Comparison of ENCODE assay signal across 8 mouse cellular contexts in the genomic region with DNA sequence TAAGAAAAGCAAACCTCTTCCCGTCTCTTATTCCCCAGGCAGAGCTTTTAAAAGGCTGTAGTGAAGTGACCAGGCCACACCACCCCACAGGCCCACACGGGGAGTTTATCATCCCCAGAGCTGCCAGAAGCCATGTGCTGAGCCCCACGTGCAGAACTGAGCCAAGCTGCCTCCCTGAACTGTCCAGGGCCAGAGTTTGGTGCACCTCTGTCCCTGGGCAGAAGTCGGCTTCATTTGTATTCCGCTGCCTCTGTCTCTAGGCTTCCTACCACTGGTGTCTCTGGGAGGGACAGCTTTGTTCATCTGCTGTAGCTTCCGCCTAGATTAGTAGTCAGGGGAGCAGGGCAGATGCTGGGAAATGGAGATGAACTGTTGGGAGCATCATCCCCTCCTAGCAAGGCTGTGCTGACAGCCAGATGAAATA.
DNase-seq lines count a peak whose midpoint lies in the region; ATAC-seq lines count a peak whose summit lies in the region.

No protein-coding gene starts in this region.

- peaks cover 24% of the 10 kb centered on the region for H3K36me3 ChIP-seq in kidney, embryonic 15.5 days
- H3K36me3 ChIP-seq in embryonic facial prominence, embryonic 15.5 days, result peaks cover 10% of the 10 kb centered on the region; the same call in 1 of the 2 replicates
- no peaks in the 10 kb centered on the region for H3K36me3 ChIP-seq in hindbrain, embryonic 11.5 days (ENCODE audit: control insufficient read depth, insufficient read depth, low read length)
- 0 out of 2 replicates have a peak, but pooled peaks cover 5% of the 10 kb centered on the region for H3K36me3 ChIP-seq in midbrain, embryonic 15.5 days (replicated peaks)

- no peak for DNase-seq in kidney, postnatal 36 days
- peak; percentile 65 for DNase-seq in hindbrain, embryonic 11.5 days (ENCODE audit: low spot score)
- no peak for DNase-seq in ovary, adult 18-20 months (ENCODE audit: low spot score)
- DNase-seq in thymus, postnatal 36 days, result no peak
- no peak for DNase-seq in thymus, postnatal 25 days

- H3K9me3 ChIP-seq in kidney, embryonic 15.5 days (replicated peaks), result no peaks in the 10 kb centered on the region
- no peaks in the 10 kb centered on the region for H3K9me3 ChIP-seq in embryonic facial prominence, embryonic 15.5 days (replicated peaks)
- no peaks in the 10 kb centered on the region for H3K9me3 ChIP-seq in hindbrain, embryonic 11.5 days (ENCODE audit: control insufficient read depth, low read length)
- H3K9me3 ChIP-seq in midbrain, embryonic 15.5 days, result no peaks in the 10 kb centered on the region

- 34% methylated on average over 6 of the region's 6 CpGs for WGBS in kidney, embryonic 15.5 days
- WGBS in embryonic facial prominence, embryonic 15.5 days, result 49% methylated on average over 6 of the region's 6 CpGs
- WGBS in hindbrain, embryonic 11.5 days, result 15% methylated on average over 6 of the region's 6 CpGs
- 6% methylated on average over 6 of the region's 6 CpGs for WGBS in midbrain, embryonic 15.5 days

- peak; percentile 49 for ATAC-seq in kidney, embryonic 15.5 days (replicated peaks; ENCODE audit: low FRiP score)
- no peak for ATAC-seq in embryonic facial prominence, embryonic 15.5 days (ENCODE audit: insufficient number of reproducible peaks, low FRiP score, low TSS enrichment, low read depth)
- ATAC-seq in hindbrain, embryonic 11.5 days (ENCODE audit: low FRiP score), result peak; percentile 90
- peak; percentile 70 for ATAC-seq in midbrain, embryonic 15.5 days (replicated peaks)

- peaks cover 46% of the 10 kb centered on the region for H3K4me1 ChIP-seq in kidney, embryonic 15.5 days
- H3K4me1 ChIP-seq in embryonic facial prominence, embryonic 15.5 days, result peaks cover 71% of the 10 kb centered on the region
- peaks cover 28% of the 10 kb centered on the region for H3K4me1 ChIP-seq in hindbrain, embryonic 11.5 days (replicated peaks; ENCODE audit: control insufficient read depth, insufficient read depth, low read length)
- peaks cover 65% of the 10 kb centered on the region for H3K4me1 ChIP-seq in midbrain, embryonic 15.5 days

- H3K27me3 ChIP-seq in kidney, embryonic 15.5 days, result no peaks in the 10 kb centered on the region
- no peaks in the 10 kb centered on the region for H3K27me3 ChIP-seq in embryonic facial prominence, embryonic 15.5 days
- H3K27me3 ChIP-seq in hindbrain, embryonic 11.5 days (ENCODE audit: control insufficient read depth, insufficient read depth, low read length), result no peaks in the 10 kb centered on the region
- H3K27me3 ChIP-seq in midbrain, embryonic 15.5 days (replicated peaks), result no peaks in the 10 kb centered on the region

- no peak overlapping the region for H3K9ac ChIP-seq in kidney, embryonic 15.5 days
- H3K9ac ChIP-seq in embryonic facial prominence, embryonic 15.5 days, result no peak overlapping the region
- H3K9ac ChIP-seq in hindbrain, embryonic 11.5 days (ENCODE audit: low read depth, low read length), result peak overlapping the region; percentile 54
- H3K9ac ChIP-seq in midbrain, embryonic 15.5 days, result peak overlapping the region; percentile 30

- H3K4me3 ChIP-seq in kidney, embryonic 15.5 days (replicated peaks), result no peak overlapping the region
- no peak overlapping the region for H3K4me3 ChIP-seq in embryonic facial prominence, embryonic 15.5 days (replicated peaks)
- H3K4me3 ChIP-seq in hindbrain, embryonic 11.5 days (ENCODE audit: low read depth, low read length), result no peak overlapping the region
- no peak overlapping the region for H3K4me3 ChIP-seq in midbrain, embryonic 15.5 days

- peak overlapping the region; percentile 92 for H3K27ac ChIP-seq in kidney, embryonic 15.5 days
- H3K27ac ChIP-seq in embryonic facial prominence, embryonic 15.5 days (replicated peaks), result peak overlapping the region; percentile 88
- peak overlapping the region; percentile 98 for H3K27ac ChIP-seq in hindbrain, embryonic 11.5 days (ENCODE audit: low read depth, low read length)
- peak overlapping the region; percentile 96 for H3K27ac ChIP-seq in midbrain, embryonic 15.5 days

- H3K4me2 ChIP-seq in kidney, embryonic 15.5 days, result no peak overlapping the region
- H3K4me2 ChIP-seq in embryonic facial prominence, embryonic 15.5 days (replicated peaks), result no peak overlapping the region
- H3K4me2 ChIP-seq in hindbrain, embryonic 11.5 days (replicated peaks; ENCODE audit: low read depth, low read length), result no peak overlapping the region
- peak overlapping the region; percentile 7; the same call in 1 of the 2 replicates for H3K4me2 ChIP-seq in midbrain, embryonic 15.5 days

Comparison
In these comparisons a context has a peak if more than half of its experiments do, and no peak if none do; other contexts are left out.
1. H3K9ac ChIP-seq: peak in hindbrain, embryonic 11.5 days (single experiment) and midbrain, embryonic 15.5 days (single experiment); none in kidney, embryonic 15.5 days (single experiment) and embryonic facial prominence, embryonic 15.5 days (single experiment).
2. Peak in every context shown above with its lines, with median percentiles within 50 percentile points of each other: H3K27ac ChIP-seq.